ENCODE assay signal across 23 mouse cellular contexts in genomic region chr9:78084341-78084740, GRCm38 (mm10). TPM values are rescaled to one million over a fixed set of nuclear protein-coding genes. Genes with fewer than 3 reads are reported as not detected.
"Had no signal": no experiment of that assay in that cellular context is flagged by ENCODE, and none has a peak within 500 bp of the region (broad histone marks: within the 10 kb centered on the region; RNA-seq: fewer than 3 reads in every experiment).

No protein-coding gene starts in this region.

- H3K9me3 ChIP-seq: neural tube, embryonic 13.5 days; neural tube, embryonic 15.5 days; stomach, embryonic 15.5 days had no signal

- H3K4me3 ChIP-seq: neural tube, embryonic 13.5 days; neural tube, embryonic 15.5 days; stomach, embryonic 15.5 days had no signal

- H3K9ac ChIP-seq: neural tube, embryonic 13.5 days; neural tube, embryonic 15.5 days; stomach, embryonic 15.5 days had no signal

- DNase-seq: retina, postnatal 1 day; right cerebral cortex, adult 18-20 months; right cerebral cortex, postnatal 14 days; right cerebral cortex, postnatal 25 days; right cerebral cortex, postnatal 4 days; spleen, adult 18-20 months; thymus, adult 18-20 months; thymus, adult 2 months; thymus, postnatal 14 days; thymus, postnatal 25 days; thymus, postnatal 36 days; thymus, postnatal 4 days had no signal

- H3K4me1 ChIP-seq: neural tube, embryonic 15.5 days; stomach, embryonic 15.5 days had no signal

- H3K27ac ChIP-seq: neural tube, embryonic 13.5 days; neural tube, embryonic 15.5 days; stomach, embryonic 15.5 days; stomach, postnatal 0 days had no signal

- H3K27me3 ChIP-seq: neural tube, embryonic 13.5 days; neural tube, embryonic 15.5 days; stomach, embryonic 15.5 days had no signal

- H3K4me2 ChIP-seq: neural tube, embryonic 13.5 days; neural tube, embryonic 15.5 days; stomach, embryonic 15.5 days had no signal

RNA-seq across cellular contexts. Expression of gene Gcm1, which starts 32.6 kb away (rescaled TPM):
- polyA plus RNA-seq: neural tube, embryonic 13.5 days; neural tube, embryonic 14.5 days; neural tube, embryonic 15.5 days; small intestine, adult 2 months; spleen, adult 2 months; stomach, embryonic 14.5 days; stomach, embryonic 15.5 days; stomach, embryonic 16.5 days; stomach, postnatal 0 days; testis, adult 2 months; urinary bladder, adult 2 months had no signal
